Mouse (Mus musculus): ENCODE results near the gene Ntn5.

GRCm38 (mm10) chr7:45660746-45661478 is 22.9 kb upstream of the Ntn5 start:
- TF ChIP-seq POLR2A (IDR thresholded peaks at IDR 0.05; ENCODE audit: borderline replicate concordance, extremely low read depth, insufficient read depth, insufficient read length, poor library complexity, severe bottlenecking) (no peak), CTCF (IDR thresholded peaks at IDR 0.05; ENCODE audit: borderline replicate concordance, extremely low read depth, insufficient read depth, insufficient read length) (no peak)
